Mouse (Mus musculus): ENCODE data around the gene Plppr3. TPM values are rescaled to one million over a fixed set of nuclear protein-coding genes. Genes with fewer than 3 reads are reported as not detected.

Gene Plppr3
- polyA plus RNA-seq, 1 experiment from 2014 or later: 95.1 TPM

GRCm38 (mm10) chr10:79832786-79833181 lies 41.6 kb downstream of the Plppr3 start:
- H3K9ac ChIP-seq (ENCODE audit: low read length): no peak overlapping the region
- no peak for ATAC-seq (ENCODE audit: insufficient number of reproducible peaks, low FRiP score, low TSS enrichment, low read depth)
- H3K4me2 ChIP-seq (ENCODE audit: low read depth, severe bottlenecking): no peak overlapping the region
- no peaks in the 10 kb centered on the region for H3K36me3 ChIP-seq (ENCODE audit: control insufficient read depth, insufficient read depth, low read length)
- H3K27me3 ChIP-seq (ENCODE audit: control insufficient read depth, insufficient read depth, low read length): no peaks in the 10 kb centered on the region
- H3K4me3 ChIP-seq (ENCODE audit: low read depth, low read length): no peak overlapping the region
- DNase-seq (ENCODE audit: low spot score): no peak
- WGBS: 74% methylated on average over 9 of the region's 9 CpGs
- H3K9me3 ChIP-seq (ENCODE audit: control insufficient read depth, low read length): no peaks in the 10 kb centered on the region
- H3K27ac ChIP-seq (replicated peaks; ENCODE audit: low read depth, low read length): no peak overlapping the region
- no peaks in the 10 kb centered on the region for H3K4me1 ChIP-seq (ENCODE audit: control insufficient read depth, insufficient read depth, low read length)

- 81% methylated on average over 7 of the region's 7 CpGs for WGBS
- H3K27ac ChIP-seq (replicated peaks; ENCODE audit: low read depth, low read length): no peak overlapping the region
- no peaks in the 10 kb centered on the region for H3K4me1 ChIP-seq (ENCODE audit: control insufficient read depth, insufficient read depth, low read length)
- H3K9ac ChIP-seq (ENCODE audit: low read length): no peak overlapping the region
- no peak for DNase-seq (ENCODE audit: low spot score)
- H3K27me3 ChIP-seq (ENCODE audit: control insufficient read depth, insufficient read depth, low read length): no peaks in the 10 kb centered on the region
- H3K36me3 ChIP-seq (ENCODE audit: control insufficient read depth, insufficient read depth, low read length): no peaks in the 10 kb centered on the region
- H3K4me3 ChIP-seq (ENCODE audit: low read depth, low read length): no peak overlapping the region
- no peaks in the 10 kb centered on the region for H3K9me3 ChIP-seq (ENCODE audit: control insufficient read depth, low read length)
- ATAC-seq (ENCODE audit: insufficient number of reproducible peaks, low FRiP score, low TSS enrichment, low read depth): no peak
- no peak overlapping the region for H3K4me2 ChIP-seq (ENCODE audit: low read depth, severe bottlenecking)
These were observed 42.2 kb downstream of the Plppr3 start for GRCm38 (mm10) chr10:79832026-79832785.

- no peaks in the 10 kb centered on the region for H3K4me1 ChIP-seq (ENCODE audit: control insufficient read depth, insufficient read depth, low read length)
- H3K9me3 ChIP-seq (ENCODE audit: control insufficient read depth, low read length): no peaks in the 10 kb centered on the region
- no peak overlapping the region for H3K4me3 ChIP-seq (ENCODE audit: low read depth, low read length)
- H3K9ac ChIP-seq (ENCODE audit: low read length): no peak overlapping the region
- ATAC-seq (ENCODE audit: insufficient number of reproducible peaks, low FRiP score, low TSS enrichment, low read depth) (no peak), DNase-seq (ENCODE audit: low spot score) (no peak)
- no peaks in the 10 kb centered on the region for H3K36me3 ChIP-seq (ENCODE audit: control insufficient read depth, insufficient read depth, low read length)
- no peaks in the 10 kb centered on the region for H3K27me3 ChIP-seq (ENCODE audit: control insufficient read depth, insufficient read depth, low read length)
- H3K27ac ChIP-seq (replicated peaks; ENCODE audit: low read depth, low read length): no peak overlapping the region
- no peak overlapping the region for H3K4me2 ChIP-seq (ENCODE audit: low read depth, severe bottlenecking)
- WGBS: 84% methylated on average over 3 of the region's 3 CpGs
These were observed 42.9 kb downstream of the Plppr3 start for GRCm38 (mm10) chr10:79831583-79831982.

- H3K27me3 ChIP-seq (ENCODE audit: control insufficient read depth, insufficient read depth, low read length): no peaks in the 10 kb centered on the region
- peaks cover 3% of the 10 kb centered on the region; the same call in 1 of the 2 replicates for H3K36me3 ChIP-seq (ENCODE audit: control insufficient read depth, insufficient read depth, low read length)
- H3K9ac ChIP-seq (ENCODE audit: low read length): no peak overlapping the region
- 74% methylated on average over 6 of the region's 6 CpGs for WGBS
- no peak for DNase-seq (ENCODE audit: low spot score)
- no peak overlapping the region for H3K4me2 ChIP-seq (ENCODE audit: low read depth, severe bottlenecking)
- H3K9me3 ChIP-seq (ENCODE audit: control insufficient read depth, low read length): no peaks in the 10 kb centered on the region
- H3K4me1 ChIP-seq (ENCODE audit: control insufficient read depth, insufficient read depth, low read length): peaks cover 6% of the 10 kb centered on the region; the same call in 1 of the 2 replicates
- no peak overlapping the region for H3K27ac ChIP-seq (replicated peaks; ENCODE audit: low read depth, low read length)
- H3K4me3 ChIP-seq (ENCODE audit: low read depth, low read length): no peak overlapping the region
- ATAC-seq (ENCODE audit: insufficient number of reproducible peaks, low FRiP score, low TSS enrichment, low read depth): no peak
These were observed 50.0 kb downstream of the Plppr3 start for GRCm38 (mm10) chr10:79824413-79824812.

- H3K4me1 ChIP-seq (ENCODE audit: control insufficient read depth, insufficient read depth, low read length): peaks cover 6% of the 10 kb centered on the region; the same call in 1 of the 2 replicates
- 78% methylated on average over 6 of the region's 6 CpGs for WGBS
- no peak overlapping the region for H3K4me2 ChIP-seq (ENCODE audit: low read depth, severe bottlenecking)
- ATAC-seq (ENCODE audit: insufficient number of reproducible peaks, low FRiP score, low TSS enrichment, low read depth) (no peak), DNase-seq (ENCODE audit: low spot score) (no peak)
- no peak overlapping the region for H3K4me3 ChIP-seq (ENCODE audit: low read depth, low read length)
- no peaks in the 10 kb centered on the region for H3K9me3 ChIP-seq (ENCODE audit: control insufficient read depth, low read length)
- no peaks in the 10 kb centered on the region for H3K27me3 ChIP-seq (ENCODE audit: control insufficient read depth, insufficient read depth, low read length)
- peak overlapping the region; percentile 34; the same call in 1 of the 2 replicates for H3K9ac ChIP-seq (ENCODE audit: low read length)
- H3K27ac ChIP-seq (replicated peaks; ENCODE audit: low read depth, low read length): no peak overlapping the region
- peaks cover 5% of the 10 kb centered on the region; the same call in 1 of the 2 replicates for H3K36me3 ChIP-seq (ENCODE audit: control insufficient read depth, insufficient read depth, low read length)
These were observed 51.4 kb downstream of the Plppr3 start for GRCm38 (mm10) chr10:79823011-79823410.

GRCm38 (mm10) chr10:79822372-79822771 lies 52.1 kb downstream of the Plppr3 start:
- H3K36me3 ChIP-seq (ENCODE audit: control insufficient read depth, insufficient read depth, low read length): peaks cover 5% of the 10 kb centered on the region; the same call in 1 of the 2 replicates
- H3K4me2 ChIP-seq (ENCODE audit: low read depth, severe bottlenecking): no peak overlapping the region
- H3K27ac ChIP-seq (replicated peaks; ENCODE audit: low read depth, low read length): no peak overlapping the region
- H3K9me3 ChIP-seq (ENCODE audit: control insufficient read depth, low read length): no peaks in the 10 kb centered on the region
- DNase-seq (ENCODE audit: low spot score) (no peak), ATAC-seq (ENCODE audit: insufficient number of reproducible peaks, low FRiP score, low TSS enrichment, low read depth) (peak; percentile 42; the same call in 1 of the 2 replicates)
- H3K27me3 ChIP-seq (ENCODE audit: control insufficient read depth, insufficient read depth, low read length): no peaks in the 10 kb centered on the region
- peaks cover 6% of the 10 kb centered on the region; the same call in 1 of the 2 replicates for H3K4me1 ChIP-seq (ENCODE audit: control insufficient read depth, insufficient read depth, low read length)
- 29% methylated on average over 17 of the region's 17 CpGs for WGBS
- no peak overlapping the region for H3K4me3 ChIP-seq (ENCODE audit: low read depth, low read length)
- H3K9ac ChIP-seq (ENCODE audit: low read length): peak overlapping the region; percentile 34

GRCm38 (mm10) chr10:79821731-79822130 lies 52.7 kb downstream of the Plppr3 start:
- H3K9me3 ChIP-seq (ENCODE audit: control insufficient read depth, low read length): no peaks in the 10 kb centered on the region
- no peak overlapping the region for H3K27ac ChIP-seq (replicated peaks; ENCODE audit: low read depth, low read length)
- peaks cover 5% of the 10 kb centered on the region; the same call in 1 of the 2 replicates for H3K36me3 ChIP-seq (ENCODE audit: control insufficient read depth, insufficient read depth, low read length)
- no peak overlapping the region for H3K4me2 ChIP-seq (ENCODE audit: low read depth, severe bottlenecking)
- no peak overlapping the region for H3K4me3 ChIP-seq (ENCODE audit: low read depth, low read length)
- no peak overlapping the region for H3K9ac ChIP-seq (ENCODE audit: low read length)
- DNase-seq (ENCODE audit: low spot score) (no peak), ATAC-seq (ENCODE audit: insufficient number of reproducible peaks, low FRiP score, low TSS enrichment, low read depth) (no peak)
- WGBS: 91% methylated on average over 12 of the region's 12 CpGs
- peaks cover 6% of the 10 kb centered on the region; the same call in 1 of the 2 replicates for H3K4me1 ChIP-seq (ENCODE audit: control insufficient read depth, insufficient read depth, low read length)
- no peaks in the 10 kb centered on the region for H3K27me3 ChIP-seq (ENCODE audit: control insufficient read depth, insufficient read depth, low read length)

GRCm38 (mm10) chr10:79820782-79821181 lies 53.7 kb downstream of the Plppr3 start, which contains the start of gene Misp:
Gene Misp, plus strand, starts transcription at chr10:79820989.
- H3K4me2 ChIP-seq (ENCODE audit: low read depth, severe bottlenecking): no peak within 1 kb of the TSS
- peaks cover 6% of the 10 kb centered on the region; the same call in 1 of the 2 replicates for H3K36me3 ChIP-seq (ENCODE audit: control insufficient read depth, insufficient read depth, low read length)
- 62% methylated on average over 11 of the region's 11 CpGs for WGBS
- H3K9ac ChIP-seq (ENCODE audit: low read length): no peak within 1 kb of the TSS
- ATAC-seq (ENCODE audit: insufficient number of reproducible peaks, low FRiP score, low TSS enrichment, low read depth) (no peak), DNase-seq (ENCODE audit: low spot score) (no peak)
- peaks cover 6% of the 10 kb centered on the region; the same call in 1 of the 2 replicates for H3K4me1 ChIP-seq (ENCODE audit: control insufficient read depth, insufficient read depth, low read length)
- no peak within 1 kb of the TSS; the same call in 1 of the 2 replicates for H3K27ac ChIP-seq (replicated peaks; ENCODE audit: low read depth, low read length)
- no peaks in the 10 kb centered on the region for H3K27me3 ChIP-seq (ENCODE audit: control insufficient read depth, insufficient read depth, low read length)
- H3K9me3 ChIP-seq (ENCODE audit: control insufficient read depth, low read length): no peaks in the 10 kb centered on the region
- no peak within 1 kb of the TSS for H3K4me3 ChIP-seq (ENCODE audit: low read depth, low read length)

Measured in limb, embryonic 11.5 days (tissue).